Mouse (Mus musculus): ENCODE results near the gene Hs3st5.

Hs3st5 gene

DNA sequence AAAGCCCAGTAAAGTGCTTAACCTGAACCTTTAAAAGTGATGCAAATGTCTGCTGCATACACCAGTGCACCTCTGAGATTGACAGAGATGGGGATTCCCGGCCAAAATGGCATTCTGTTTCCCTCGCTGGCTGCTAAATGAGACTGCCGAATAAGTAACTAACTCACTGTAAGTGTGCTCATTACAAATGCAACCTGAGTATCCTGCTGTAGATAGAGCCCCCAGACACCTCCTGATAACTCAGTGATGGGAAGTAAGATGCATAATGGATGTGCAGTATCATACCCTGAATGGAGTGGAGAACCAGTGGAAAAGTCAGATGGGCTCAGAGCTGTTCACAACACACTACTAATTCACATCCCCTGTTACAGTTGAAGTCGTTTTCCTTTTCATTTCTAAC is 298.7 kb downstream of the Hs3st5 start:
- DNase-seq = no peak

DNA sequence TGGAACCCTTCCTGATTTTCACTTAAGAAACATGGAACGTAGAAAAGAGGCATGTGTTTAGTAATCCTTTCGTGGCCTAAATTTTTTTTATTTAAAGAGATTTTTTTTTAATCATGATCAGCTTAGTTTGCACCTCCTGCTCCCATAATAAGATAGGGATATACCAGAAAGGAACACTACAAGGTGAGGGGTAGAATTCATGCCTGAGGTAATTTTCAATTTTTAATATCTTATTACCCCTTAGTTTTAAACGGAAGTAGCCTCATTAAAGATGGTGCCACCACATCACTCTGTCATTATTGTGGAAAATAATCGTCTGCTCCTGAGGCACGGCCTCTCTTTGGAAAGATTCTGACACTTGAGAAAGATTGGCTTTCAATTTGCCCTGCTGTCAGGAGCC is 299.2 kb downstream of the Hs3st5 start:
- no peak for DNase-seq

DNA sequence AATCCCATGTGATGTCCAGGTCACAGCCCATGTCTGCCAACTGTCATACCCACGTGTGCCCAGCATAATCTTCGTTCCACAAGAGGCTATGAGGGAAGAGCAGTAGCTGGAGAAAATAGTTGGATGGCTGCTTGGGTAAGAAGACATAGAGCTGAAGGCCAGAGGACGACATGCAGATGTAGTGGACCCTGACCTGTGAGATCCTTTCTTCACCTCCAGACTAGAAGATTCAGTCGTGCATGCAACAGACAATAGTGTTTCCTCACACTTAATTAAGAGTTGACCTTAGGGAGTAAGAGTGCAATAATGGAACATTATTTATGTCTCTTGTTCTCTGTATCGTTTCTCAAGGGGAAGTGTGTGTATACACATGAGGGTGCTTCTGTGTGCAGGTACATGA is 300.4 kb downstream of the Hs3st5 start:
- no peak for DNase-seq

DNA sequence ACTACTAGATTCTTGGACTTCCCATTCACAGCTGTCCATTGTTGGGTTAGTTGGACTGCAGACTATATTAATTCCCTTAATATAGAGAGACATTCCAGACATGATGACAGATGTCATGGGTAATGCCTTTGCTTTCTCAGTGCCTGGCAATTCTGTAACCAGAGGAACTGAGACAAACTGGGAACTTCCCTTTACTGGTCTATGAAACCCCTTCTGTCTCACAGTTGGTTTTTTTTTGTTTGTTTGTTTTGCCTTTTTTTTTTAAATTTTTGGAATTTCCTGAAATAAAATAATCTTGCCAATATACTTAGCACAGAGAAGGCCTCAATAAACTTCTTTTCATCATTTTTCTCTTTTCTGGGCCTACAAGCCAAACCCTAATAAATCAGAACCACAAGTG is 312.3 kb downstream of the Hs3st5 start:
- DNase-seq = no peak

DNA sequence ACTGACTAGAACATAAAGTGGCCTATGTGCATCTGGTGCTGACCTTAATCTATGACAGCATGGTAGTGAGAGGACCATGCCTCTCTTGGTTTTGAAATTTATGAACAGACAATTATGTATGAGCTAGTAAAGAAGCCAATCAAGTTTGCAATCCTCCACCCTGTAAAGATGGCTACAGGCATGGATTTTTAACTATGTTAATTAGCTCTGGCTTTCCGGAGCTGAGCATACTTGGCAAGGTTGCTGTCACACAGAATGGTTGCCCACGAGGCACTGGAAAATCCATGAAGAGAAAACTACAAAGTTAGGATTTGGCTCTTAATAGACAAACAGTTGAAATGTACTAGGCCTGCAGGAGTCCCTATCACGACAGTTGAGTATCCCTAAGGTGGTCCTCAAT is 322.5 kb downstream of the Hs3st5 start:
- no peak for DNase-seq

DNA sequence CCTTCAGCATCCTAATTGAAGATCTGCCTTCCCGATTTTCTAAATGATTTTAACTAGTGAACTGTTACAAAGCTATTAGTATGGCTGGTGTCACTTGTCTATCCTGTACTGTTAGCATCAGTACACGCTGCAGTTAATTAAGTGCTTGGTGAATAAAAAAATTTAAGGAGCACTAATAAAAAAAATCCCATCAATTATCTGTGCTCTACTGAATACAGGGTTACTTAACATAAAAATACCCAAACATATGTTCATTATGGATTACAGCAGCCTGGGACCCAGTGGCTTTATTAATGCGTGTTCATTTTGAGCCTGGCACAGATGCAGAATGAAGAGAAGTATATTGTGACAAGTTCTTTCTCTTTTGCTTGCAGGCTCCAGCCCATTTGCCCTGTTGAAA is 325.6 kb downstream of the Hs3st5 start:
- DNase-seq = no peak

DNA sequence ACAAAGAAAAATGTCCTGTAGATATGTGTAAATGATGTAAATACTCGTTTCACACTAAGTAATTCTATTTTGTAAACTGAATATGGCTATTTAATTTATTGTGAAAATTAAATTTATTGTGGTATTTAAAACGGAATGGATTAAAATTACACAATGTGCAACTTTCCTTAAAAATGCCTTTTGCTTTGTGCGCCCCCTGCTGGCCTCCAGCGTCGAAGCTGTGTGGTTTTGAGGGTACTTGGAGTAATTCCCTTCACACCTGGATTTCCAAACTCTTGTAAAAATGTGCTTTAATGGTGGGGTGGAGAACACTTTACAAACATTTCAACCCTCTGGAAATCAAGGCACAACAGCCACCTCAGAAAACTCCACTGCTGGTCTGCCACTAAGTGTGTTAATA is 327.6 kb downstream of the Hs3st5 start:
- DNase-seq = no peak

DNA sequence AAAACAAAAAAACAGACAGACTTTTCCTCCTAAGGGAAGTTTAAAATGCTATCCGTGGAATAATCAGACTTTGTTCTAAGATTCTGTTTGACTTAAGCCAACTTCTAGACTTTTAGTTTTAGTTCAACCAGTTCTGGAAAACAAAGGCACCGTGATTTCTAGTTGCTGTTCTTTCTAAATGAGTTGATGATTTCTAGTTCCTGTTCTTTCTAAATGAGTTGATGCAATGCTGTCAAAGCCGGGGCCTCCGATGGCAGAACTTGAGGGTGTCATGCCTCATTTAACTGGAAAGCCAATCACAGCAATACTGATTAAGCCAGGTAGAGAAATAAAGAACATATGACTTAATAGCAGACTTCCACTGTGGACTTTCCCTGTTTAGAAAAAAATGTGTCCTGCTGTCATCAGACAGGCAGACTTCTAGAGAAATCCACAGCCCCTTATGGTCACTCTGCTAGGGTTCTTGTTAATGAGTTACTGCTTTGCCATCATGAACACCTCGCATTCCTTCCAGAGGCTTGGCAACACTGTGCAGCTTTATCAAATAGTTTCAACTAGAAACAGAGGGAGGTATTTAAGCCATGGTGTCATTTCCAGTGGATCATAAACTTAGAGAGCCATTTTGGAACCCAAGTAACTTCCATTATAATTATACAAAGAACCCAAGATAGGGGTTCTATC is 329.4 kb downstream of the Hs3st5 start:
- DNase-seq = no peak

DNA sequence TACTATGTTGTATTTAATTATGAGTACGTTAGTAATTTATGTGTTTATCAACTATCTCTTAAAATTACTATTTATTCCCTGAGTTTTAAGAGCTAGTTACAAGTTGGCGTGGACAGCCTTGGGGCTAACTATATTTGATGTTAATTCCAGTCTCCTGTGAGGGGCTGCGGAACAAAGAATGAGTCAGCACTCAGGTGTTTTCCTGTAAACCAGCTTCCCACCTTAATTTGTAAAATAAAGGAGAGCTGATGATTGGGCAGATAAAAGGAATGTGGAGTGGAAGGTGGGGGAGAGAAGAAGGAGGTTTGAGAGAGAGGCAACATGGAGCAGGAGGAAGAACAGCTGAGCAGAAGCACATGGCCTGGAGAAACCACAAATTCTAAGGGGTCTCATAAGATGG is 343.6 kb downstream of the Hs3st5 start:
- DNase-seq = no peak

DNA sequence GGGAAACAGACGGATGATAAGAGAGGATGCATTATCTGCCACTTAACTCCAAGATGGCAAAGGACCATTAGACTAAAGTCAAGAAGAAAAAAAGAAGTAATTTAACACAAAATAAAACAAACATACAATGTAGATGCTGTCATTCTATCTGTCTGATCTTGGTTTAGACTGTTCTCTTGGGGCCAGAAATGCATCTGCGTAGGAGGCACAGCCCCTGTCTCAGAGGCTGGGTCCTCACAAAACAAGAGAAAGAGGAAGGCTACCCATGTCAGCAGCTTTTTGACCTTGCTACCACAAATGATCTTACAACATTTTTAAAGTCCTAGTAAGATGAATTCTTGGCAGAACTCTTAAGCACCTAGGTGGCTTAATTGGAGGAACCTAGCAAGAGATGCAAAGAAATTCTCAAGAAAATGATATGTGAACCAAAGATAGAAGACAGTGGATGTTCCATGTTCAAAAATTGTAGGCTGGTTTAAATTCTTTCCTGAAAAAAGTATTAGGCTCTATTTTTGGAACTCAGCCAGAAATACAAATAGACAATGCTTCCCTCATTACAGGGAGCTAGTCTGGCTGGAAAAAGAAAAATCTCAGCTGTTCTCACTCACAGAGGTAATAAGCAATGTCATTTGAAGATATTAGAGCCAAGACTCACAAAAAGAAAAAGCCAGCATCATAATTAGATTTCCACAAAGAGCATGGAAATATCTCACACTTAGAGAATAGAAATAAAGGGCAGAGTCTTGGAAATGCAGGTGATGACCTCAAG is 355.7 kb downstream of the Hs3st5 start:
- no peak for DNase-seq
